Mouse (Mus musculus): ENCODE measurements around the gene Zfp937. TPM values are rescaled to one million over a fixed set of nuclear protein-coding genes. Genes with fewer than 3 reads are reported as not detected.

Gene Zfp937
- polyA plus RNA-seq (2015; fragmentation: Nextera tagmentation; extraction: Ambion mirVana), result 3.9 and 4.0 TPM in 2 replicates

DNA sequence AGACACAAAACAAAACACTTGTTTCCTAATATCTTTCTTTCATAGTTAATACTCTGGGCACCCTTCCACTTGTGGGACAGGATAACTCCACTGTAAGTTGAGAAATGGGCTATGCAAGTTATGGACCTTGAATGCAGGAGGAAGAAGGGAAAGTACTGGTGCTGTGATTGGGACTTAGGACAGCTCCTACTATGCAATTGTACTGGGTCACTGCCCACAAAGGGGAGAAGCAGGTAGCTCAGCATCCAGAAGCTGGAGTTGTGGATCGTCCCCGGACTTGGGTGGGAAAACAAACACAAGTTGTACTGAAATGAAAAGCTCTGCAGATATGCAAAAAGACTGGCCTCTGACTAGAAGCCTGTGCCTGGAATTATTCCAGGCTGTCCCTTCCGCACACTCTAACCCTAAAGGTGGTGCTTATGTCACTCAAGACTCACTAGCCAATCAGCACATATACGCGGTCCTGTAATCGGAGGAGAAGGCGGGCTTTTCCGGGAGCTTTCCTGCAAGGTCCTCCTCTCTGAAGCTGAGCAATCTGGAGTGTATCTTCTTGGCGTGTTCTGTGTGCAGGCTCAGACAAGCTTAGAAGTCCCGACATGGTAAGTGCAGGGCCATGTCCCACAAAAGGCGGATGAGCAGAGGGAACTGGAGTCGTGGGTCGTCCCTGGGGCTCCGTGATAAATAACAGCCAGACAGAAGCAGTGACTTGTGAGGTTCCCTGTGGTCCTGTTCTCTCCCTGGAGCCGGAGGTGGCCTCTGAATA, at the start of gene Zfp937:
Zfp937 (plus strand) TSS at position 474 of the 763 bp plus-strand sequence.

GRCm38 (mm10) chr2:150179579-150179978, 38.3 kb upstream of the Zfp937 start, which contains the start of gene Gm10770:
Gene Gm10770, minus strand, starts transcription at chr2:150179679.

GRCm38 (mm10) chr2:150181570-150181999, 36.3 kb upstream of the Zfp937 start, which contains the start of gene Gm14139:
Gene Gm14139, plus strand, starts transcription at chr2:150181755.

GRCm38 (mm10) chr2:150255491-150255890, 37.6 kb downstream of the Zfp937 start, which contains the start of gene Gm21994:
Gene Gm21994, minus strand, starts transcription at chr2:150255591.

DNA sequence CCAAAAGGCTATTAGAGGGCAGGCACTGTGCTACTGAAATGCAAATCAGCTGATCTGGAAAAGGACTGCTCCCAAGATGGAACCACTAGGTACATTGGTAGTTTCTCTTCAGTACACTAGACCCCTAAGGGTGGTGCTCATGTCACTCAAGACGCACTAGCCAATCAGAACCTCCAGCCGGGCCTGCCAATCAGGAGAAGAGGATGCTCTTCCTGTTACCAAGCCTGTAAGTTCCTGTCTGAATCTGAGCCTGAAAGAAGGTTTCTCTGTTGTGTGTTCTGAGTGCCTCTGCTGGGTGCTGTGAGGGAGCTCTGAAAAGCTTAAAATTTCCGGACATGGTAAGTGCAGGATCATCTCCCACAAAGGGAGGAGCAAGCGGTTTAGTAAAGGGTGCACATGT, 39.4 kb downstream of the Zfp937 start, which contains the start of gene Gm14124:
Gm14124 (plus strand) TSS at position 227 of the 400 bp plus-strand sequence.

Other genes with a start within 250 kb of the Zfp937 start
- 6.3 and 6.4 TPM in 2 replicates for gene Zfp120, start 81.4 kb upstream of the Zfp937 start, polyA plus RNA-seq (2015; fragmentation: Nextera tagmentation; extraction: Ambion mirVana)
- not detected in 2 replicates for gene Gm10770, start 38.4 kb upstream of the Zfp937 start, polyA plus RNA-seq (2015; fragmentation: Nextera tagmentation; extraction: Ambion mirVana)
- not detected in 2 replicates for gene Gm14139, start 36.3 kb upstream of the Zfp937 start, polyA plus RNA-seq (2015; fragmentation: Nextera tagmentation; extraction: Ambion mirVana)
- gene Gm21994, start 37.5 kb downstream of the Zfp937 start, polyA plus RNA-seq (2015; fragmentation: Nextera tagmentation; extraction: Ambion mirVana), result 1.8 and 2.7 TPM in 2 replicates
- not detected in 2 replicates for gene Gm14124, start 39.4 kb downstream of the Zfp937 start, polyA plus RNA-seq (2015; fragmentation: Nextera tagmentation; extraction: Ambion mirVana)
- gene Gm10130, start 105.6 kb downstream of the Zfp937 start, polyA plus RNA-seq (2015; fragmentation: Nextera tagmentation; extraction: Ambion mirVana), result 1.6 and 2.4 TPM in 2 replicates
- 3.4 and 3.6 TPM in 2 replicates for gene 3300002I08Rik, start 144.7 kb downstream of the Zfp937 start, polyA plus RNA-seq (2015; fragmentation: Nextera tagmentation; extraction: Ambion mirVana)
- 2.7 and 2.9 TPM in 2 replicates for gene Zfp442, start 233.4 kb downstream of the Zfp937 start, polyA plus RNA-seq (2015; fragmentation: Nextera tagmentation; extraction: Ambion mirVana)

All from urinary bladder, postnatal 0 days (tissue).